Mouse (Mus musculus) MN1 (cell line): Measurements from ENCODE around the gene Plcxd2.

Experiments used
- DNase-seq: peaks from one replicate; pipeline ENCODE4 v3.0.0-alpha.2; 2016; ENCODE audit warnings: low spot score

Gene Plcxd2

DNA sequence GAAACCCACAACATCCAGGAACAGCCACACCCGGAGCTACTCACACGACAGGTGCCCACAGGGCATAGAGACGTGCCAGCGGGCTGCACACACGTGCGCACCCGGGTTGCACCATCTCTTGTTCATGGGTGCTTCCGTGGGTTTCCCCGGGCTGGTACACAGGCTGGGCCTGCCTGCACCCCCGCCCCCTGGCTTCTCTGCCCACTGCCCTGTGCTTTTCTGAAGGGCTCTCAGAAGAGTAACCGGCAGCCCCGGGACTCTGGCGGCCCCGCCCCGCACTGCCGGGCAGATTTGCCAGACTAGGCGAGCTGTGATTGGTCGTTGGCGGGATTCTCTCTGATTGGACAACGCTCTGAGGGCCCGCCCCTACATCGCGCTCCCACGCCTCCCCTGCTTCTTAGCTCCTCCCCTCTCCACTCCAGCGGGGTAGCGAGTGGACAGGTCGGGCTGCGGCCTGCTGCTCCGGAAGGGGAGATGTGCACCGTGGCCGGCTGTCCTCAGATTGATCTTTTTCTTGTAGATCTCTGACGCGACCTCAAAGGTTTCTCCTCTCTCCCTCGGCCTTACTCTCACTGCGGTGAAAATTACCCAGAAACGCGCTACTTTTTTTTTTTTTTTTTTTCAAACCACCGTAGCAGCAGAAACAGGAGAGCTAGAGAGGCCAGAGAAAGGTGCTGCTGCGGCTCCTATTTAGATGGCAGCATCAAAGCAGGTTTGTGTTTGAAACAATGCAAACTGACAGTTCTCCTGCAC is at the start of gene Plcxd2:
Gene Plcxd2 (minus strand): TSS at position 66 of the 753 bp plus-strand sequence.
- DNase-seq: peak; percentile 87

GRCm38 (mm10) chr16:46046906-46047305 is 36.9 kb upstream of the Plcxd2 start:
- no peak for DNase-seq

- DNase-seq: no peak
Measured at GRCm38 (mm10) chr16:46036261-46036660, 26.2 kb upstream of the Plcxd2 start.

DNA sequence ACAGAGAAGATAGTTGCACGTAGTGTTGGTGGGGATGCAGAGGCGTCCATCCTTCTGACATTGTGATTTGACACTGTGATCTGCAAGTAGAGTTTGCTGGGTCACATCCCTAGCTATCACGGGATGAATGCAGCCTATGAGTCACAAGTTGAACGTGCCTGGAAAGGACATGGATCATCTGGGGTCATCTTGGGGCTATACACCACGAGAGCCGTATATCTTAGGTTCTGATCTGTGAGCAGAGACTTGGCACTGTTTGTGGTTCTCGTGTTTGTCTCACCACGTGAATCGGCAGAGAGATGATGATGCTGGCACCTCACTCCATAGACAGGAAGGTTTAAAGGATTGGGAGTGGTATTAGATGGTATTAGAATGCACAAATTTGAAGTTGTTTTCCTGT is 23.9 kb upstream of the Plcxd2 start:
- no peak for DNase-seq

- DNase-seq: no peak
Measured at GRCm38 (mm10) chr16:46022958-46023491, 13.0 kb upstream of the Plcxd2 start.

GRCm38 (mm10) chr16:46022189-46022928 is 12.3 kb upstream of the Plcxd2 start:
- DNase-seq: peak; percentile 31

- no peak for DNase-seq
Measured at GRCm38 (mm10) chr16:46021302-46021701, 11.3 kb upstream of the Plcxd2 start.

DNA sequence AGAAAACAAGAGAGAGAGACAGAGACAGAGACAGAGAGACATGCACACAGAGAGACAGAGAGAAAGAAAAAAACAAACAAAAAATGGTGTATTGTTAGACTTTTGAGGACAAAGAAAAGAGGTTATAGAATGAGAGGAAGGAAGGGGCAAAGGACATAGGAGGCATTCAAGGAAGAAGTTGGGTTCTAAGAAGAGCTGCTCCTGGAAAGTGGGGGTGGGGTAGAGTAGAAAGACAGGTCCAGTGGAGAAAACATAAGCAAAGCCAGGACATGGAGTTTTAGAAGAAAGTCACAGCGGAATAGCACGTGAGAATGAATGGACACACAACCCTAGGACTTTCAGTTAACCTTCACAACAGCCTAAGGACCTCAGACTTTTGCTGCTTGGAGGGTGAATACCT is 10.4 kb upstream of the Plcxd2 start:
- no peak for DNase-seq

- DNase-seq: no peak
Measured at GRCm38 (mm10) chr16:46019799-46020198, 9.8 kb upstream of the Plcxd2 start.

- DNase-seq: no peak
Measured at GRCm38 (mm10) chr16:46019359-46019758, 9.3 kb upstream of the Plcxd2 start.

GRCm38 (mm10) chr16:46011696-46012095 is 1.7 kb upstream of the Plcxd2 start:
- DNase-seq: no peak

GRCm38 (mm10) chr16:46010906-46011220 is 845 bp upstream of the Plcxd2 start:
- no peak for DNase-seq

- DNase-seq: peak; percentile 7
Measured at GRCm38 (mm10) chr16:46009717-46010116, 301 bp downstream of the Plcxd2 start.

- DNase-seq: no peak
Measured at GRCm38 (mm10) chr16:46008766-46009165, 1.3 kb downstream of the Plcxd2 start.

DNA sequence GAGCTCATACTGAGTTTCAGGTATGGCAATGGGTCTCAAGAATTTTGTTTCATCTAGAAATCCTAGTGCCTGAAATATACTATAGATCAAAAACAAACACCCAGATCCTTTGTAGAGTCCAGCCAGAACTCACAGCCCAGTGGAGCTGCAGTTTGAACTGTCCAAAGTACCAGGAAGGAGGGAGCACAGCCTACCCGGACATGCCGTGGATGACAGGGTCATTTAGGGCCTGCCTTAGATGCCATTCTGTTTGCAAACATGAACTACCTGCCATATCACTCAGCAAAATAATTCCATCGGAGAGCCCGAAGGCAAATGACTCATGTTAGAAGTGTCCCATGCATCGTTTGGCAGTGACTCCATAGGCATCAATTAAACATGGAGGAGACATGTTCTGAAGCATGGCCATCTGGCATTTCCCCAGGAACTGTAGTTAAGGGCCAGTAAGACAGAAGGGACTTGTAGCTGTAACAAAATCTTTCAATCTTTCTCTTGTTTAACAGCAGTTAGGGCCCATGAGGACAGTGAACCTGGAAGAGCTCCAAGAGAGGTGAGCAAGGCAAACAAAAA is 1.9 kb downstream of the Plcxd2 start:
- no peak for DNase-seq

- DNase-seq: no peak
Measured at GRCm38 (mm10) chr16:46006261-46006660, 3.8 kb downstream of the Plcxd2 start.

DNA sequence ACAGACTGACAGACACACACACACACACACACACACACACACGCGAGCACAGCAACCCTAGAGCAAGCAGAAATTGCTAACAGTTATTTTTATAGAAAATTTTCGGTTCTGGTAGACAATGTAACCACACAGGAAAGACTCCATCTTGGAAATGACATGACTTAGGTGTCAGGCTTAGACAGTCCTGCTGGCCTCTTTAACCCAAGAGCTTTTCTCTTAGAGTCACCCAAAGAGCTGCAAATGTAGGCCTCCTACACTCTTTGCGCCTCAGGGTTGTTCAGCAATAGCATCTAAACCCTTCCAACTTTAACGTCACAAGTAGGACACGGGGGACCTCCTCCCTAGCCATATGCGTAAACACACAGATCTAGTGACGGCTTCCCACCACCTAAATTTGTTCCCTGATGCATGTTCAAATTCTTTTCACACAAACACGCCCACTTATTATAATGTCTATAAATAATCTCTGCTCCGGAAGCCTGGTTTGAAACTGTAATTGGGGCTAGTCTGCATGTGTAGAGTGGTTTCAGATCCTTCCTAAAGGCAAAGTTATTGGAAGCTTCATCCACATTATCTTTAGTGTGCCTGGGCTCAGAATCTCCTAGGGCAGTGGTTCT is 8.4 kb downstream of the Plcxd2 start:
- DNase-seq: no peak

- DNase-seq: no peak
Measured at GRCm38 (mm10) chr16:46000976-46001375, 9.0 kb downstream of the Plcxd2 start.

GRCm38 (mm10) chr16:45999374-46000191 is 10.4 kb downstream of the Plcxd2 start:
- no peak for DNase-seq

DNA sequence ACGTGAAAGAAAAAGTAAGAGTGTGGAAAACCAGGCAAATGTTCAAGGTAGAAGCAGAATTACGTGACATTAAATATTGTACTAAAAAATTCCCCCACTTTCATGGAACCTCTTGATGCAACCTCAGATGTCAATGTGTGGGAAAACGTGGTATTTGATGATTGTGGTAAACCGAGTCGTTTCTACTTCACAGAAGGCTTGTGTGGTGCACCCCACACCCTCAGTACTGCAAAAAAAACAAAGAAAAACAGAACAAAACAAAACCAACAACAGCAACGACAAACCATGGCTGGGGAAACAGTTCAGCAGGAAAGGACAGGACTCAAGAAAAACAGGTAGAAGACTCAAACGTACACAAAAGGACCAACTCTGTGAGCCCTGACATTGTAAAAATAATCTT is 11.8 kb downstream of the Plcxd2 start:
- no peak for DNase-seq

- DNase-seq: no peak
Measured at GRCm38 (mm10) chr16:45990901-45991676, 18.9 kb downstream of the Plcxd2 start.
